Comparison of ENCODE assay signal across 12 mouse cellular contexts in genomic region chr12:104433951-104434735, GRCm38 (mm10). TPM values are rescaled to one million over a fixed set of nuclear protein-coding genes. Genes with fewer than 3 reads are reported as not detected.
DNase-seq lines count a peak whose midpoint lies in the region; ATAC-seq and TF ChIP-seq lines count a peak whose summit lies in the region.
"Had no signal": no experiment of that assay in that cellular context is flagged by ENCODE, and none has a peak within 500 bp of the region (broad histone marks: within the 10 kb centered on the region; RNA-seq: fewer than 3 reads in every experiment).

No protein-coding gene starts in this region.

- peak; percentile 45; the same call in 1 of the 2 replicates for ATAC-seq in kidney, embryonic 15.5 days (replicated peaks; ENCODE audit: low FRiP score)
- peak; percentile 40 for ATAC-seq in midbrain, embryonic 15.5 days (replicated peaks)
- ATAC-seq: forebrain, embryonic 14.5 days; Patski had no signal

- no peaks in the 10 kb centered on the region for H3K36me3 ChIP-seq in kidney, embryonic 15.5 days
- H3K36me3 ChIP-seq in midbrain, embryonic 15.5 days (replicated peaks), result no peaks in the 10 kb centered on the region

- H3K27ac ChIP-seq in kidney, embryonic 15.5 days, result no peak overlapping the region
- no peak overlapping the region for H3K27ac ChIP-seq in midbrain, embryonic 15.5 days

- DNase-seq in adrenal gland, adult 8-10 months, result peak; percentile 38
- DNase-seq in adrenal gland, adult 18-20 months (ENCODE audit: low spot score in 2 of 2), result no peak
- peak; percentile 57 for DNase-seq in adrenal gland, postnatal 14 days
- no peak for DNase-seq in lung, adult 2 months
- no peak for DNase-seq in ovary, postnatal 36 days (ENCODE audit: low spot score)
- no peak for DNase-seq in layer of hippocampus, adult 11-12 months (ENCODE audit: low spot score)
- DNase-seq: heart, adult 18-20 months had no signal

- no peak for TF ChIP-seq CTCF in lung, adult 2 months (IDR thresholded peaks at IDR 0.05; ENCODE audit: insufficient read depth, low read length)

- H3K4me2 ChIP-seq in kidney, embryonic 15.5 days, result peak overlapping the region; percentile 36
- H3K4me2 ChIP-seq in midbrain, embryonic 15.5 days, result no peak overlapping the region; the same call in 1 of the 2 replicates

- no peak overlapping the region for H3K9ac ChIP-seq in kidney, embryonic 15.5 days
- no peak overlapping the region for H3K9ac ChIP-seq in midbrain, embryonic 15.5 days

- H3K4me1 ChIP-seq in kidney, embryonic 15.5 days, result 0 out of 2 replicates have a peak, but pooled peaks cover 3% of the 10 kb centered on the region
- H3K4me1 ChIP-seq in midbrain, embryonic 15.5 days, result no peaks in the 10 kb centered on the region
- no peaks in the 10 kb centered on the region for H3K4me1 ChIP-seq in lung, adult 2 months (ENCODE audit: control insufficient read depth, insufficient read depth, low read length)

- no peak overlapping the region for H3K4me3 ChIP-seq in kidney, embryonic 15.5 days (replicated peaks)
- H3K4me3 ChIP-seq in midbrain, embryonic 15.5 days, result no peak overlapping the region
- no peak overlapping the region for H3K4me3 ChIP-seq in lung, adult 2 months (replicated peaks; ENCODE audit: extremely low read depth, low read depth, low read length)

- 47% methylated on average over 20 of the region's 20 CpGs for WGBS in kidney, embryonic 15.5 days
- WGBS in midbrain, embryonic 15.5 days, result 60% methylated on average over 20 of the region's 20 CpGs
- 75% methylated on average over 20 of the region's 20 CpGs for WGBS in lung, adult 2 months

- TF ChIP-seq POLR2A in lung, adult 2 months (IDR thresholded peaks at IDR 0.05; ENCODE audit: borderline replicate concordance, extremely low read depth, low read depth, low read length), result no peak

- 0 out of 2 replicates have a peak, but pooled peaks cover 5% of the 10 kb centered on the region for H3K27me3 ChIP-seq in kidney, embryonic 15.5 days
- no peaks in the 10 kb centered on the region; the same call in 1 of the 2 replicates for H3K27me3 ChIP-seq in midbrain, embryonic 15.5 days (replicated peaks)
- H3K27me3 ChIP-seq: Patski had no signal

- H3K9me3 ChIP-seq in kidney, embryonic 15.5 days (replicated peaks), result no peaks in the 10 kb centered on the region
- H3K9me3 ChIP-seq in midbrain, embryonic 15.5 days, result no peaks in the 10 kb centered on the region

RNA-seq across cellular contexts. Expression of gene Serpina3n, which starts 27.6 kb away (rescaled TPM):
- total RNA-seq in adrenal gland, adult 8-10 months (2022), result 10 to 100 TPM in 2 of 4 experiments, 1 to 10 TPM in 2; 6.0 to 42.3 (median 14.6) TPM
- 10 to 100 TPM in 1 of 2 experiments, 1 to 10 TPM in 1; 6.0 to 33.8 TPM for total RNA-seq in adrenal gland, adult 18-20 months (2021)
- total RNA-seq in adrenal gland, postnatal 14 days (2021), result 14.5 and 67.3 TPM in 2 replicates
- polyA plus RNA-seq in kidney, embryonic 15.5 days (2015; fragmentation: Nextera tagmentation; extraction: Ambion mirVana), result 0.08 TPM in 1 of 2 replicates, not detected in the other
- 0.44 and 0.47 TPM in 2 replicates for polyA plus RNA-seq in midbrain, embryonic 15.5 days (2015; fragmentation: Nextera tagmentation; extraction: Ambion mirVana)
- polyA plus RNA-seq in lung, adult 2 months (2012; rRNA removed), result 106 and 130 TPM in 2 replicates
- polyA plus RNA-seq: forebrain, embryonic 14.5 days had no signal

RNA-seq across cellular contexts. Expression of gene Gsc, which starts 39.0 kb away (rescaled TPM):
- under 1 TPM in 1 of 4 experiments, not detected in 3; 0.21 TPM for total RNA-seq in adrenal gland, adult 8-10 months (2022)
- total RNA-seq in adrenal gland, adult 18-20 months (2021), result not detected
- total RNA-seq in adrenal gland, postnatal 14 days (2021), result not detected in 2 replicates
- 0.17 TPM in 1 of 2 replicates, not detected in the other for polyA plus RNA-seq in kidney, embryonic 15.5 days (2015; fragmentation: Nextera tagmentation; extraction: Ambion mirVana)
- 0.13 and 0.26 TPM in 2 replicates for polyA plus RNA-seq in midbrain, embryonic 15.5 days (2015; fragmentation: Nextera tagmentation; extraction: Ambion mirVana)
- 0.08 and 0.95 TPM in 2 replicates for polyA plus RNA-seq in lung, adult 2 months (2012; rRNA removed)
- total RNA-seq: heart, adult 18-20 months; left cerebral cortex, postnatal 36 days had no signal

Comparison
In these comparisons a context has a peak if more than half of its experiments do, and no peak if none do; other contexts are left out.
1. DNase-seq: peak in adrenal gland, adult 8-10 months (single experiment) and adrenal gland, postnatal 14 days (single experiment); none in adrenal gland, adult 18-20 months (0 of 2), lung, adult 2 months (single experiment), ovary, postnatal 36 days (single experiment) and layer of hippocampus, adult 11-12 months (single experiment).